Mouse (Mus musculus): ENCODE results near the gene Gm49405.

- no peak for TF ChIP-seq GATA1 (IDR thresholded peaks at IDR 0.05; ENCODE audit: low read length)
- TF ChIP-seq TAL1 (IDR thresholded peaks at IDR 0.05; ENCODE audit: low read length) = no peak
Observed at GRCm38 (mm10) chr19:4047859-4048258, 47.4 kb downstream of the Gm49405 start.
